Mouse (Mus musculus): ENCODE results near the gene Ppm1m. TPM values are rescaled to one million over a fixed set of nuclear protein-coding genes. Genes with fewer than 3 reads are reported as not detected.
"Not testable (repeated sequence)": the region's sequence is repeated elsewhere in the genome, so short reads cannot be mapped to it uniquely, and the experiment has no call there.

The Ppm1m gene
- total RNA-seq, 2 experiments from 2014 or later: 18.9 to 19.2 TPM

GRCm38 (mm10) chr9:106193930-106194807, 5.4 kb downstream of the Ppm1m start:
- DNase-seq (ENCODE audit: low spot score in 2 of 2): peak in 1 of 2 experiments; percentile 67

- DNase-seq (ENCODE audit: low spot score in 2 of 2): no peak
Observed at GRCm38 (mm10) chr9:106192998-106193397, 6.5 kb downstream of the Ppm1m start.

GRCm38 (mm10) chr9:106192024-106192423, 7.5 kb downstream of the Ppm1m start:
- no peak for DNase-seq (ENCODE audit: low spot score in 2 of 2)

GRCm38 (mm10) chr9:106191355-106191754, 8.2 kb downstream of the Ppm1m start:
- DNase-seq (ENCODE audit: low spot score in 2 of 2): no peak

- DNase-seq (ENCODE audit: low spot score in 2 of 2): no peak
Observed at GRCm38 (mm10) chr9:106183996-106184395, 15.6 kb downstream of the Ppm1m start.

- no peak for DNase-seq (ENCODE audit: low spot score in 2 of 2)
Observed at GRCm38 (mm10) chr9:106182146-106182545, 17.4 kb downstream of the Ppm1m start.

GRCm38 (mm10) chr9:106179964-106180363, 19.6 kb downstream of the Ppm1m start:
- DNase-seq (ENCODE audit: low spot score in 2 of 2): no peak

GRCm38 (mm10) chr9:106179454-106179853, 20.1 kb downstream of the Ppm1m start:
- no peak for DNase-seq (ENCODE audit: low spot score in 2 of 2)

- DNase-seq (ENCODE audit: low spot score in 2 of 2): no peak
Observed at GRCm38 (mm10) chr9:106177799-106178198, 21.7 kb downstream of the Ppm1m start.

- DNase-seq (ENCODE audit: low spot score in 2 of 2): no peak
Observed at GRCm38 (mm10) chr9:106176769-106177168, 22.8 kb downstream of the Ppm1m start.

GRCm38 (mm10) chr9:106175552-106176200, 23.9 kb downstream of the Ppm1m start:
- DNase-seq (ENCODE audit: low spot score in 2 of 2): no peak

GRCm38 (mm10) chr9:106173363-106173762, 26.2 kb downstream of the Ppm1m start:
- DNase-seq (ENCODE audit: low spot score in 2 of 2): no peak

- no peak for DNase-seq (ENCODE audit: low spot score in 2 of 2)
Observed at GRCm38 (mm10) chr9:106172527-106172926, 27.0 kb downstream of the Ppm1m start.

GRCm38 (mm10) chr9:106171346-106172158, 28.0 kb downstream of the Ppm1m start:
- peak; percentile 33 to 59 for DNase-seq (ENCODE audit: low spot score in 2 of 2)

GRCm38 (mm10) chr9:106170556-106171345, 28.8 kb downstream of the Ppm1m start, which contains the start of gene Wdr82:
Gene Wdr82 (plus strand): TSS chr9:106170928.
- DNase-seq (ENCODE audit: low spot score in 2 of 2): peak; percentile 77 to 91

GRCm38 (mm10) chr9:106169917-106170316, 29.6 kb downstream of the Ppm1m start:
- DNase-seq (ENCODE audit: low spot score in 2 of 2): no peak

GRCm38 (mm10) chr9:106169006-106169405, 30.5 kb downstream of the Ppm1m start:
- DNase-seq (ENCODE audit: low spot score in 2 of 2): not testable (repeated sequence)

- DNase-seq (ENCODE audit: low spot score in 2 of 2): no peak
Observed at GRCm38 (mm10) chr9:106167703-106168102, 31.8 kb downstream of the Ppm1m start.

- no peak for DNase-seq (ENCODE audit: low spot score in 2 of 2)
Observed at GRCm38 (mm10) chr9:106167241-106167640, 32.3 kb downstream of the Ppm1m start.

- no peak for DNase-seq (ENCODE audit: low spot score in 2 of 2)
Observed at GRCm38 (mm10) chr9:106166709-106167108, 32.8 kb downstream of the Ppm1m start.

- no peak for DNase-seq (ENCODE audit: low spot score in 2 of 2)
Observed at GRCm38 (mm10) chr9:106160426-106160825, 39.1 kb downstream of the Ppm1m start.
